23 mouse cellular contexts compared by ENCODE assay signal in genomic region chr2:127774578-127774941, GRCm38 (mm10). TPM values are rescaled to one million over a fixed set of nuclear protein-coding genes. Genes with fewer than 3 reads are reported as not detected.
A peak's percentile ranks its signal among the peaks of the same experiment; 100 is the strongest.
DNase-seq lines count a peak whose midpoint lies in the region; ATAC-seq and TF ChIP-seq lines count a peak whose summit lies in the region.
"Had no signal": no experiment of that assay in that cellular context is flagged by ENCODE, and none has a peak within 500 bp of the region (broad histone marks: within the 10 kb centered on the region; RNA-seq: fewer than 3 reads in every experiment).

No protein-coding gene starts in this region.

- no peak overlapping the region for H3K9ac ChIP-seq in forebrain, embryonic 12.5 days
- no peak overlapping the region for H3K9ac ChIP-seq in hindbrain, embryonic 11.5 days (ENCODE audit: low read depth, low read length)
- no peak overlapping the region; the same call in 1 of the 2 replicates for H3K9ac ChIP-seq in midbrain, embryonic 14.5 days (replicated peaks; ENCODE audit: low read length)
- H3K9ac ChIP-seq: embryonic facial prominence, embryonic 12.5 days; limb, embryonic 12.5 days; lung, embryonic 14.5 days had no signal

- 0% methylated on average over 1 of the region's 1 CpGs for WGBS in forebrain, embryonic 12.5 days
- 17% methylated on average over 1 of the region's 1 CpGs for WGBS in hindbrain, embryonic 11.5 days
- 0% methylated on average over 1 of the region's 1 CpGs for WGBS in midbrain, embryonic 14.5 days

- H3K36me3 ChIP-seq in forebrain, embryonic 12.5 days (replicated peaks) = peaks cover 41% of the 10 kb centered on the region
- 0 out of 2 replicates have a peak, but pooled peaks cover 2% of the 10 kb centered on the region for H3K36me3 ChIP-seq in hindbrain, embryonic 11.5 days (ENCODE audit: control insufficient read depth, insufficient read depth, low read length)
- H3K36me3 ChIP-seq in midbrain, embryonic 14.5 days (ENCODE audit: control insufficient read depth, insufficient read depth, low read length) = peaks cover 33% of the 10 kb centered on the region

- no peaks in the 10 kb centered on the region for H3K27me3 ChIP-seq in forebrain, embryonic 12.5 days
- H3K27me3 ChIP-seq in hindbrain, embryonic 11.5 days (ENCODE audit: control insufficient read depth, insufficient read depth, low read length) = no peaks in the 10 kb centered on the region
- H3K27me3 ChIP-seq in midbrain, embryonic 14.5 days (ENCODE audit: control insufficient read depth, insufficient read depth, low read length) = no peaks in the 10 kb centered on the region
- H3K27me3 ChIP-seq: embryonic facial prominence, embryonic 12.5 days; heart, embryonic 13.5 days; limb, embryonic 12.5 days had no signal

- H3K4me1 ChIP-seq in forebrain, embryonic 12.5 days = peaks cover 11% of the 10 kb centered on the region
- no peaks in the 10 kb centered on the region for H3K4me1 ChIP-seq in hindbrain, embryonic 11.5 days (replicated peaks; ENCODE audit: control insufficient read depth, insufficient read depth, low read length)
- H3K4me1 ChIP-seq in midbrain, embryonic 14.5 days (ENCODE audit: control insufficient read depth, insufficient read depth, low read length) = no peaks in the 10 kb centered on the region
- H3K4me1 ChIP-seq: embryonic facial prominence, embryonic 12.5 days; heart, embryonic 13.5 days; limb, embryonic 12.5 days had no signal

- H3K27ac ChIP-seq in layer of hippocampus, adult 2 months = peak overlapping the region; percentile 79; the same call in 1 of the 2 replicates
- peak overlapping the region; percentile 77 for H3K27ac ChIP-seq in forebrain, embryonic 12.5 days
- no peak overlapping the region for H3K27ac ChIP-seq in hindbrain, embryonic 11.5 days (ENCODE audit: low read depth, low read length)
- peak overlapping the region; percentile 81 for H3K27ac ChIP-seq in midbrain, embryonic 14.5 days (replicated peaks; ENCODE audit: low read depth, low read length)
- H3K27ac ChIP-seq: embryonic facial prominence, embryonic 12.5 days; heart, embryonic 13.5 days; limb, embryonic 12.5 days; macrophage had no signal

- TF ChIP-seq CTCF in layer of hippocampus, adult 2 months (conservative IDR thresholded peaks at IDR 0.05) = no peak

- H3K4me3 ChIP-seq in layer of hippocampus, adult 2 months = no peak overlapping the region
- H3K4me3 ChIP-seq in forebrain, embryonic 12.5 days (replicated peaks) = no peak overlapping the region
- H3K4me3 ChIP-seq in hindbrain, embryonic 11.5 days (ENCODE audit: low read depth, low read length) = no peak overlapping the region
- H3K4me3 ChIP-seq in midbrain, embryonic 14.5 days (replicated peaks; ENCODE audit: low read depth, low read length) = no peak overlapping the region
- H3K4me3 ChIP-seq: embryonic facial prominence, embryonic 12.5 days; heart, embryonic 13.5 days; limb, embryonic 12.5 days had no signal

- DNase-seq in layer of hippocampus, adult 2 months (ENCODE audit: low spot score in 2 of 2) = no peak
- DNase-seq in layer of hippocampus, postnatal 14 days (ENCODE audit: low spot score in 2 of 2) = no peak
- DNase-seq in hindbrain, embryonic 11.5 days (ENCODE audit: low spot score) = no peak
- no peak for DNase-seq in midbrain, embryonic 14.5 days
- DNase-seq in spleen, postnatal 14 days (ENCODE audit: low spot score in 2 of 2) = no peak
- no peak for DNase-seq in right cerebral cortex, postnatal 25 days
- no peak for DNase-seq in spleen, postnatal 10 days (ENCODE audit: low spot score in 2 of 2)
- DNase-seq: adrenal gland, postnatal 10 days; cerebellum, adult 18-20 months; kidney, adult 18-20 months; kidney, postnatal 14 days; layer of hippocampus, adult 9-11 months; right cerebral cortex, postnatal 4 days; thymus, postnatal 36 days had no signal

- no peaks in the 10 kb centered on the region for H3K9me3 ChIP-seq in forebrain, embryonic 12.5 days
- H3K9me3 ChIP-seq in hindbrain, embryonic 11.5 days (ENCODE audit: control insufficient read depth, low read length) = no peaks in the 10 kb centered on the region
- H3K9me3 ChIP-seq in midbrain, embryonic 14.5 days (ENCODE audit: control insufficient read depth, low read length) = no peaks in the 10 kb centered on the region
- H3K9me3 ChIP-seq: embryonic facial prominence, embryonic 12.5 days; heart, embryonic 13.5 days; limb, embryonic 12.5 days had no signal

- H3K4me2 ChIP-seq in forebrain, embryonic 12.5 days = no peak overlapping the region
- H3K4me2 ChIP-seq in hindbrain, embryonic 11.5 days (replicated peaks; ENCODE audit: low read depth, low read length) = no peak overlapping the region
- H3K4me2 ChIP-seq in midbrain, embryonic 14.5 days (ENCODE audit: low read length) = peak overlapping the region; percentile 37
- H3K4me2 ChIP-seq: embryonic facial prominence, embryonic 12.5 days; limb, embryonic 12.5 days; lung, embryonic 14.5 days had no signal

- ATAC-seq in forebrain, embryonic 12.5 days (ENCODE audit: low FRiP score) = peak; percentile 78
- 0 out of 2 replicates have a peak, but pooled peaks have one; percentile 7 for ATAC-seq in hindbrain, embryonic 11.5 days (ENCODE audit: low FRiP score)
- ATAC-seq in midbrain, embryonic 14.5 days (ENCODE audit: low FRiP score, low TSS enrichment) = peak; percentile 46; the same call in 1 of the 2 replicates

RNA-seq across cellular contexts. Expression of gene Nphp1, which starts 14.1 kb away (rescaled TPM):
- total RNA-seq in layer of hippocampus, adult 2 months (2021) = 10 to 100 TPM; 21.4 to 25.0 TPM
- total RNA-seq in layer of hippocampus, postnatal 14 days (2021) = 10 to 100 TPM; 20.3 to 21.3 TPM
- 35.9 and 40.5 TPM in 2 replicates for polyA plus RNA-seq in forebrain, embryonic 12.5 days (2016; fragmentation: Nextera tagmentation; extraction: Ambion mirVana)
- polyA plus RNA-seq in hindbrain, embryonic 11.5 days (2014; fragmentation: Nextera tagmentation; extraction: Ambion mirVana) = 23.1 and 30.3 TPM in 2 replicates
- polyA plus RNA-seq in midbrain, embryonic 14.5 days (2014; fragmentation: Nextera tagmentation; extraction: Ambion mirVana) = 10.8 and 17.2 TPM in 2 replicates

RNA-seq across cellular contexts. Expression of gene Mtln, which starts 17.7 kb away (rescaled TPM):
- total RNA-seq in layer of hippocampus, adult 2 months (2021) = 10 to 100 TPM; 52.6 to 55.4 TPM
- total RNA-seq in layer of hippocampus, postnatal 14 days (2021) = 10 to 100 TPM; 40.5 to 46.6 TPM
- 30.8 and 31.5 TPM in 2 replicates for polyA plus RNA-seq in forebrain, embryonic 12.5 days (2016; fragmentation: Nextera tagmentation; extraction: Ambion mirVana)
- 26.5 and 26.9 TPM in 2 replicates for polyA plus RNA-seq in hindbrain, embryonic 11.5 days (2014; fragmentation: Nextera tagmentation; extraction: Ambion mirVana)
- 38.2 and 44.6 TPM in 2 replicates for polyA plus RNA-seq in midbrain, embryonic 14.5 days (2014; fragmentation: Nextera tagmentation; extraction: Ambion mirVana)

RNA-seq across cellular contexts. Expression of gene Mall, which starts 44.8 kb away (rescaled TPM):
- under 1 TPM; 0.47 to 0.54 TPM for total RNA-seq in layer of hippocampus, adult 2 months (2021)
- 1 to 10 TPM in 1 of 2 experiments, under 1 TPM in 1; 0.65 to 1.0 TPM for total RNA-seq in layer of hippocampus, postnatal 14 days (2021)
- polyA plus RNA-seq in forebrain, embryonic 12.5 days (2016; fragmentation: Nextera tagmentation; extraction: Ambion mirVana) = 0.66 and 0.67 TPM in 2 replicates
- polyA plus RNA-seq in hindbrain, embryonic 11.5 days (2014; fragmentation: Nextera tagmentation; extraction: Ambion mirVana) = 1.4 and 1.9 TPM in 2 replicates
- 0.74 and 0.95 TPM in 2 replicates for polyA plus RNA-seq in midbrain, embryonic 14.5 days (2014; fragmentation: Nextera tagmentation; extraction: Ambion mirVana)
- total RNA-seq: granulocyte monocyte progenitor cell, adult 5-6 weeks; hematopoietic stem cell, adult 5-6 weeks had no signal
- polyA plus RNA-seq: C2C12, macrophage had no signal

RNA-seq across cellular contexts. Expression of gene Bub1, which starts 57.1 kb away (rescaled TPM):
- under 1 TPM; 0.25 to 0.77 TPM for total RNA-seq in layer of hippocampus, adult 2 months (2021)
- total RNA-seq in layer of hippocampus, postnatal 14 days (2021) = 1 to 10 TPM; 1.4 TPM
- polyA plus RNA-seq in forebrain, embryonic 12.5 days (2016; fragmentation: Nextera tagmentation; extraction: Ambion mirVana) = 75.3 and 83.4 TPM in 2 replicates
- 33.5 and 34.8 TPM in 2 replicates for polyA plus RNA-seq in hindbrain, embryonic 11.5 days (2014; fragmentation: Nextera tagmentation; extraction: Ambion mirVana)
- 3.0 and 5.0 TPM in 2 replicates for polyA plus RNA-seq in midbrain, embryonic 14.5 days (2014; fragmentation: Nextera tagmentation; extraction: Ambion mirVana)

Comparison
In these comparisons a context has a peak if more than half of its experiments do, and no peak if none do; other contexts are left out.
1. ATAC-seq: peak in every context shown above with its lines; median percentile 78 in forebrain, embryonic 12.5 days; 46 in midbrain, embryonic 14.5 days; 7 in hindbrain, embryonic 11.5 days.